Mouse (Mus musculus): ENCODE results near the gene 2310061I04Rik.

2310061I04Rik gene

GRCm38 (mm10) chr17:35869346-35870067 lies 27.7 kb downstream of the 2310061I04Rik start:
- DNase-seq: no peak

- DNase-seq: no peak
These were observed 28.3 kb downstream of the 2310061I04Rik start for GRCm38 (mm10) chr17:35868961-35869345.

GRCm38 (mm10) chr17:35868165-35868820 lies 28.9 kb downstream of the 2310061I04Rik start:
- DNase-seq: no peak

- DNase-seq: peak in 1 of 2 experiments; percentile 40
These were observed 30.0 kb downstream of the 2310061I04Rik start for GRCm38 (mm10) chr17:35866911-35867890.

- peak; percentile 38 to 51 for DNase-seq
These were observed 30.9 kb downstream of the 2310061I04Rik start for GRCm38 (mm10) chr17:35866281-35866831.

- peak; percentile 31 to 58 for DNase-seq
These were observed 31.6 kb downstream of the 2310061I04Rik start, which contains the start of gene Ppp1r18 for GRCm38 (mm10) chr17:35865481-35866280. TSS of gene Ppp1r18 (plus strand) at chr17:35865593.

GRCm38 (mm10) chr17:35864832-35865353 lies 32.3 kb downstream of the 2310061I04Rik start:
- DNase-seq: no peak

GRCm38 (mm10) chr17:35861198-35861857 lies 35.9 kb downstream of the 2310061I04Rik start, which contains the start of gene Nrm:
TSS of gene Nrm (plus strand) at chr17:35861318.
- DNase-seq: peak; percentile 93 to 94

GRCm38 (mm10) chr17:35860831-35861197 lies 36.4 kb downstream of the 2310061I04Rik start:
- DNase-seq: no peak

GRCm38 (mm10) chr17:35859835-35860234 lies 37.4 kb downstream of the 2310061I04Rik start:
- no peak for DNase-seq

- DNase-seq: no peak
These were observed 37.9 kb downstream of the 2310061I04Rik start for GRCm38 (mm10) chr17:35859371-35859770.

- DNase-seq: no peak
These were observed 46.3 kb downstream of the 2310061I04Rik start for GRCm38 (mm10) chr17:35850974-35851373.

GRCm38 (mm10) chr17:35848112-35848511 lies 49.1 kb downstream of the 2310061I04Rik start:
- DNase-seq: no peak

GRCm38 (mm10) chr17:35843514-35843913 lies 53.7 kb downstream of the 2310061I04Rik start:
- DNase-seq: no peak
